Mouse (Mus musculus): ENCODE data around the gene Cldn15. TPM values are rescaled to one million over a fixed set of nuclear protein-coding genes. Genes with fewer than 3 reads are reported as not detected.

Cldn15 gene
- polyA plus RNA-seq, 1 experiment from 2014 or later, result 0.77 TPM

DNA sequence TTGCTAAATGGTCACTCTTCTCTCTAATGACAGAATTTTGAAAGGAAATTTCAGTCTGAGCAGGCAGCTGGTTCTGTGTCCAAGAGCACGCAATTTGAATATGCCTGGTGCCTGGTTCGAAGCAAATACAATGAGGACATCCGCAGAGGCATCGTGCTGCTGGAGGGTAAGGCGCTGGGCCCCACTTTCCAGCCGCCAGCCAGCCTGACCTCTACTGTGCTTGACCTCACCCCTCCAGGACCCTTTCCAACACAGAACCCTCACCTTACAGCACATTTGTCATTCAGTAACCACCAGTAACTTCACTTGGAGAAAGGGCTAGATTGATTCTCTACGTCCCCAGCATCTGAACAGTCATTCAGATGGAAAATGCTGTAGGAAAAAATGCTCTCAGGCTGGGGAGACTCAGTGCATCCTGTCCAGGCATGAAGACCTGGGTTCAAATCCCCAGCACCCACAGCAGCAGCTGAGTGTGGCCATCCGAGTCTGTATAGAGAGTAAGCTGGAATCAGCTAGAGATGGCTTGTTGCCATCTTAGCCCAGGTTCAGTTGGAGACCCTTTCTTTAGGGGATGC lies 3.4 kb upstream of the Cldn15 start:
- H3K4me3 ChIP-seq (ENCODE audit: low read depth, low read length), result peak overlapping the region; percentile 60
- WGBS, result 80% methylated on average over 8 of the region's 8 CpGs
- peak overlapping the region; percentile 71 for H3K4me2 ChIP-seq (ENCODE audit: low read depth, low read length)
- ATAC-seq (ENCODE audit: low read depth), result no peak
- no peaks in the 10 kb centered on the region for H3K27me3 ChIP-seq (replicated peaks; ENCODE audit: control insufficient read depth, insufficient read depth, low read length)
- no peak for DNase-seq (ENCODE audit: low spot score)
- H3K36me3 ChIP-seq (ENCODE audit: control insufficient read depth, insufficient read depth, low read length), result peaks cover 35% of the 10 kb centered on the region
- H3K9ac ChIP-seq (ENCODE audit: low read depth, low read length), result peak overlapping the region; percentile 73
- peaks cover 4% of the 10 kb centered on the region; the same call in 1 of the 2 replicates for H3K4me1 ChIP-seq (ENCODE audit: control insufficient read depth, insufficient read depth, low read length)
- H3K9me3 ChIP-seq (ENCODE audit: control insufficient read depth, low read length), result no peaks in the 10 kb centered on the region
- no peak overlapping the region for H3K27ac ChIP-seq (replicated peaks; ENCODE audit: low read depth, low read length)

DNA sequence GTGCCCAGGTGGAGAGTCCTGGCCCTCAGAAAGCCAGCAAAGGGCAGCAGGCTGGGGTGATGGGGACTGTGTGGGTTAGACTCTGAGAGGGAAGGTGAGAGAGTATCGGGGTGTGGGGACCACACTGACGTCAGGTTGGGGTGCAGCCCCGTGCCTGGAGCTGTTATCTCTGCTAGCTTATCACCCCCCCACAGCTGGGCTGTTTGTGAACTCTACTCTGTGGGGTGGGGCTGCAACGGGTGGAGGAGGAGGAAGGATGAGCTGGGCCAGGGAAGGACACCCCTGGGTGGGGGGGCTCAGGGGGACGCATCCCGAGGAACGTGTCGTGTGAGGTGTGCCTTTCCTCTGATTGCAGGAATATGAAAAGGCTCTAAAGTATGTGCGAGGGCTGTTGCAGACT lies 1.2 kb upstream of the Cldn15 start:
- no peaks in the 10 kb centered on the region for H3K27me3 ChIP-seq (replicated peaks; ENCODE audit: control insufficient read depth, insufficient read depth, low read length)
- H3K4me1 ChIP-seq (ENCODE audit: control insufficient read depth, insufficient read depth, low read length), result peaks cover 4% of the 10 kb centered on the region; the same call in 1 of the 2 replicates
- H3K9ac ChIP-seq (ENCODE audit: low read depth, low read length), result no peak overlapping the region
- no peak overlapping the region for H3K4me2 ChIP-seq (ENCODE audit: low read depth, low read length)
- no peaks in the 10 kb centered on the region for H3K9me3 ChIP-seq (ENCODE audit: control insufficient read depth, low read length)
- H3K36me3 ChIP-seq (ENCODE audit: control insufficient read depth, insufficient read depth, low read length), result peaks cover 35% of the 10 kb centered on the region
- no peak overlapping the region for H3K27ac ChIP-seq (replicated peaks; ENCODE audit: low read depth, low read length)
- 91% methylated on average over 9 of the region's 9 CpGs for WGBS
- no peak for ATAC-seq (ENCODE audit: low read depth)
- no peak for DNase-seq (ENCODE audit: low spot score)
- H3K4me3 ChIP-seq (ENCODE audit: low read depth, low read length), result no peak overlapping the region

DNA sequence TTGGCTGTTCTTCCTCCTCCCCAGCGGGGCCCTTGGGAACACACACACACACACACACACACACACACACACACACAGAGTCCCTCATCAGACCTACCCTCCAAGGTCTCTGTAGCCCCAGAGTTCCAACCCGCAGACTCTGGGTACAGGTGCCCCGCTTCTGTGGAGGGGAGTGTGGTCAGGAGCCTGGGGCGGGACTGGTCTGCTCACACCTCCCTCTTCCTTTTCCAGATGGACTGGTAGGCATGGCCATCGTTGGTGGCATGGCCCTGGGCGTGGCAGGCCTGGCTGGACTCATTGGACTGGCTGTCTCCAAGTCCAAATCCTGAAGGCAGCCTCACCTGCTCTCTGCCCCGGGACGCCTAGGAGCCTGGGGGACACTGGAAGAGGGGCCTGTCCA lies 730 bp upstream of the Cldn15 start:
- no peak overlapping the region for H3K27ac ChIP-seq (replicated peaks; ENCODE audit: low read depth, low read length)
- H3K27me3 ChIP-seq (replicated peaks; ENCODE audit: control insufficient read depth, insufficient read depth, low read length), result no peaks in the 10 kb centered on the region
- no peak overlapping the region for H3K4me2 ChIP-seq (ENCODE audit: low read depth, low read length)
- DNase-seq (ENCODE audit: low spot score) (no peak), ATAC-seq (ENCODE audit: low read depth) (no peak)
- H3K36me3 ChIP-seq (ENCODE audit: control insufficient read depth, insufficient read depth, low read length), result peaks cover 35% of the 10 kb centered on the region
- no peak overlapping the region for H3K4me3 ChIP-seq (ENCODE audit: low read depth, low read length)
- H3K4me1 ChIP-seq (ENCODE audit: control insufficient read depth, insufficient read depth, low read length), result peaks cover 4% of the 10 kb centered on the region; the same call in 1 of the 2 replicates
- no peak overlapping the region for H3K9ac ChIP-seq (ENCODE audit: low read depth, low read length)
- 92% methylated on average over 8 of the region's 8 CpGs for WGBS
- H3K9me3 ChIP-seq (ENCODE audit: control insufficient read depth, low read length), result no peaks in the 10 kb centered on the region

DNA sequence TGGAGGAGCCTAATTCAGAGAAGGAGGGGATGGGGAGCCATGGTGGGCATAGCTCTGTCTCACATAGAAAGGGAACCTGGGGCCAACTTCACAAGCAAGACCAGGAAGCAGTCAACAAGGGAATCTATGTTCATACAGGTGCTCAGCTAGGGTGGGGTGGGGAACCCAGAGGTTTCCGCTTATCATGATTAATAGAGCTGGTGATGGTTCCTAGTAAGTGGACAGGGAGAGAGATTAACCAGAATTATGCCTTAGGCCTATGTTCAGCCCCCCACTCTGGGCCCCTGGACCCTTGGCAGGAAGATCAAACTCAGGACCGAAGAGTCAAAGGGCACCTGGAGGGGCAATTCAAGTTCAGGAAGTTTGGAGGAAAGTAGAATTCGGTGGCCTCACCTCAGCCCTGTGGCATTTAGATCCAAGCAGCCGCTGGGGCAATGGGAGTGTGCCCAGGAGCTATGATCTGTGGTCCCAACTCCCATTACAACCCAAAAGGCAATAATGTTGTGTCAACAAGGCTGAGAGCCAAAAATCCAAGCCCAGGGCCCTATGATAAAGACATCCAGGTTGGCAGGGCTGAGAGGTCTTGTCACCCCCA lies 542 bp downstream of the Cldn15 start:
- no peak overlapping the region for H3K4me3 ChIP-seq (ENCODE audit: low read depth, low read length)
- H3K27me3 ChIP-seq (replicated peaks; ENCODE audit: control insufficient read depth, insufficient read depth, low read length), result no peaks in the 10 kb centered on the region
- no peaks in the 10 kb centered on the region for H3K9me3 ChIP-seq (ENCODE audit: control insufficient read depth, low read length)
- H3K4me1 ChIP-seq (ENCODE audit: control insufficient read depth, insufficient read depth, low read length), result peaks cover 4% of the 10 kb centered on the region; the same call in 1 of the 2 replicates
- no peak overlapping the region for H3K4me2 ChIP-seq (ENCODE audit: low read depth, low read length)
- DNase-seq (ENCODE audit: low spot score) (no peak), ATAC-seq (ENCODE audit: low read depth) (no peak)
- peaks cover 35% of the 10 kb centered on the region for H3K36me3 ChIP-seq (ENCODE audit: control insufficient read depth, insufficient read depth, low read length)
- H3K27ac ChIP-seq (replicated peaks; ENCODE audit: low read depth, low read length), result no peak overlapping the region
- H3K9ac ChIP-seq (ENCODE audit: low read depth, low read length), result no peak overlapping the region
- WGBS, result 93% methylated on average over 4 of the region's 4 CpGs

DNA sequence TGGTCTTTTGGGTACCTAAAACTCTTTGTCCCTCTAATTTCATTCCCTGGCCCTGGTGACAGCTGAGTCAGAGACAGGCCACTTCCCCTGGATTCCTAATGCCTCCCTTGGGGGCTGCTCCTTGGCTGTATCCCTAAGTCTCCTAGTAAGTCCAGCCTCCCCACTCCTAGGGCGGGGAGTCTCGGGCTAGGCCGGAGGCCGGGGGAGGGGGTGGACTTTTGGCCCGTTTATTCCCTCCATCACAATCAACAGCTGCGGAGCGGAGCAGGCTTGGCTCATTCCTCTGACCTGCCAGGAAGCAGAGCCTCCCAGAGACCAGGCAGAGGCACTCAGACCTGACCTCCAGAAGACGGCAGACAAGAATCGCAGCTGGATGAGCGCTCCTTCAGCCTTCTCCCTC lies 1.2 kb downstream of the Cldn15 start:
- no peaks in the 10 kb centered on the region for H3K27me3 ChIP-seq (replicated peaks; ENCODE audit: control insufficient read depth, insufficient read depth, low read length)
- H3K27ac ChIP-seq (replicated peaks; ENCODE audit: low read depth, low read length), result no peak overlapping the region
- no peak for DNase-seq (ENCODE audit: low spot score)
- WGBS, result 82% methylated on average over 10 of the region's 10 CpGs
- peaks cover 4% of the 10 kb centered on the region; the same call in 1 of the 2 replicates for H3K4me1 ChIP-seq (ENCODE audit: control insufficient read depth, insufficient read depth, low read length)
- no peak for ATAC-seq (ENCODE audit: low read depth)
- no peaks in the 10 kb centered on the region for H3K9me3 ChIP-seq (ENCODE audit: control insufficient read depth, low read length)
- H3K36me3 ChIP-seq (ENCODE audit: control insufficient read depth, insufficient read depth, low read length), result peaks cover 35% of the 10 kb centered on the region
- H3K9ac ChIP-seq (ENCODE audit: low read depth, low read length), result no peak overlapping the region
- no peak overlapping the region for H3K4me3 ChIP-seq (ENCODE audit: low read depth, low read length)
- no peak overlapping the region for H3K4me2 ChIP-seq (ENCODE audit: low read depth, low read length)

DNA sequence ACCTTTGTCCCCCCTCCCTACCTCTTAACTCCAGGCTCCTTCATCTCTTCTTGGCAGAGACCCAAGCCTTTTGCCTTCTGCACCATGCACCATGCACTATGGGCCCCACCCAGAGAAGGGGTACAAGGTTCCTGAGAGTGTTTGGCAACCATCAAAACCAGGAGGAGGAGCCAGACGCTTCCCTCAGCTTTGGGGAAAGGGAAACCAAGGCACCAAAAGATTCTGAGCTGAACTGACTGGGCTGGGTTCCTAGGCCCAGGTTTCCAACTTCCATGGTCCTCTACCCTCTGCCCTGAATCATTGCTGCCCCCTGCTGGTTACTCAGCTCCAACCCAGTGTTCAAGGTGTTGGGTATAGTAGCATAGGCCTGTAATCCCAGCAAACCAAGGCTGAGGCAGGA lies 4.3 kb downstream of the Cldn15 start:
- no peak overlapping the region for H3K27ac ChIP-seq (replicated peaks; ENCODE audit: low read depth, low read length)
- H3K4me2 ChIP-seq (ENCODE audit: low read depth, low read length), result no peak overlapping the region
- H3K27me3 ChIP-seq (replicated peaks; ENCODE audit: control insufficient read depth, insufficient read depth, low read length), result no peaks in the 10 kb centered on the region
- no peak overlapping the region for H3K4me3 ChIP-seq (ENCODE audit: low read depth, low read length)
- H3K4me1 ChIP-seq (ENCODE audit: control insufficient read depth, insufficient read depth, low read length), result no peaks in the 10 kb centered on the region
- WGBS, result 85% methylated on average over 1 of the region's 1 CpGs
- peaks cover 10% of the 10 kb centered on the region for H3K36me3 ChIP-seq (ENCODE audit: control insufficient read depth, insufficient read depth, low read length)
- H3K9me3 ChIP-seq (ENCODE audit: control insufficient read depth, low read length), result no peaks in the 10 kb centered on the region
- ATAC-seq (ENCODE audit: low read depth), result no peak
- no peak overlapping the region for H3K9ac ChIP-seq (ENCODE audit: low read depth, low read length)
- no peak for DNase-seq (ENCODE audit: low spot score)

DNA sequence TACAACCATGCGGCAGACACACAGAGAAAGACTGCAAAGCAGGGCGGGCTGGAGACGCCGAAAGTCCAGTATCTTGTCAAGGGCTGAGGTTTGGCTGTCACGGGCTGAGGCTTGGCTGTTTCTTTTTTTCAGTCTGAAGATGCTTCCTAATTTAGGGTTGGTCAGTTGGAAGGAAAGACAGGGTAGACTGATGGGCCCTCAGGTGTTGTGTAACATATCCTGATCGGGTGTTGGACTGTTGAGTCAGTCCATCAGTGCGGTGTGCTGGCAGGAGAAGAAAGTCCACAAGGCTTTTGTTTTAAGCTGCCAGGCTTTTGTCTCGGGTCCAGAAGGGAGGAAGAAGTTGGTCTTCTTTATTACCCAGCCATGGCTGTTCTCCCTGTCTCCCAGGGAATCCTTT lies 7.3 kb downstream of the Cldn15 start:
- H3K4me3 ChIP-seq (ENCODE audit: low read depth, low read length), result no peak overlapping the region
- H3K27ac ChIP-seq (replicated peaks; ENCODE audit: low read depth, low read length), result no peak overlapping the region
- H3K9ac ChIP-seq (ENCODE audit: low read depth, low read length), result no peak overlapping the region
- DNase-seq (ENCODE audit: low spot score) (no peak), ATAC-seq (ENCODE audit: low read depth) (no peak)
- no peak overlapping the region for H3K4me2 ChIP-seq (ENCODE audit: low read depth, low read length)
- 81% methylated on average over 8 of the region's 8 CpGs for WGBS
- H3K36me3 ChIP-seq (ENCODE audit: control insufficient read depth, insufficient read depth, low read length), result no peaks in the 10 kb centered on the region
- no peaks in the 10 kb centered on the region for H3K9me3 ChIP-seq (ENCODE audit: control insufficient read depth, low read length)
- no peaks in the 10 kb centered on the region for H3K4me1 ChIP-seq (ENCODE audit: control insufficient read depth, insufficient read depth, low read length)
- no peaks in the 10 kb centered on the region for H3K27me3 ChIP-seq (replicated peaks; ENCODE audit: control insufficient read depth, insufficient read depth, low read length)

DNA sequence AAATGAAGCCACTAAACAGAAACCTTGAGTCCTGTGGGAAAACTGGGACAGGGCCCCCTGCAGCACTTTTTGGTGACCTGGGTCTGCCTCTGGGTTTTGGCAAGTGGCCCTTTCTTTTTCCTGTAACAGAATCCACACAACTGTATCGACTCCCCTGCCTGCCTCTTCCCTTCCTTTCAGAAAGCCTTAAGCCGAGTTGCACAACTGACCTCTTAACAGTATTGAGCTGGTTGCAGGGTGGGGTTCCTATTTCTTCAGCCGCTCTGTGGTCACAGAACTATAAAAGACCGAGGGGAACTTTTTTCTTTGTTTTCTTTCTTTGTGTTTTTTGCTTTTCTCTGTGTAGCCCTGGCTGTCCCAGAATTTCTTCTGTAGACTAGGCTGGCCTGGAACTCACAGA lies 11.4 kb downstream of the Cldn15 start:
- Histone ChIP-seq H3K9ac (ENCODE audit: low read depth, low read length) (no peak overlapping the region), H3K27me3 (replicated peaks; ENCODE audit: control insufficient read depth, insufficient read depth, low read length) (no peaks in the 10 kb centered on the region), H3K36me3 (ENCODE audit: control insufficient read depth, insufficient read depth, low read length) (peaks cover 18% of the 10 kb centered on the region), H3K27ac (replicated peaks; ENCODE audit: low read depth, low read length) (no peak overlapping the region), H3K9me3 (ENCODE audit: control insufficient read depth, low read length) (no peaks in the 10 kb centered on the region), H3K4me2 (ENCODE audit: low read depth, low read length) (no peak overlapping the region), H3K4me1 (ENCODE audit: control insufficient read depth, insufficient read depth, low read length) (no peaks in the 10 kb centered on the region), H3K4me3 (ENCODE audit: low read depth, low read length) (no peak overlapping the region)
- no peak for DNase-seq (ENCODE audit: low spot score)
- no peak for ATAC-seq (ENCODE audit: low read depth)
- WGBS, result 63% methylated on average over 4 of the region's 4 CpGs

DNA sequence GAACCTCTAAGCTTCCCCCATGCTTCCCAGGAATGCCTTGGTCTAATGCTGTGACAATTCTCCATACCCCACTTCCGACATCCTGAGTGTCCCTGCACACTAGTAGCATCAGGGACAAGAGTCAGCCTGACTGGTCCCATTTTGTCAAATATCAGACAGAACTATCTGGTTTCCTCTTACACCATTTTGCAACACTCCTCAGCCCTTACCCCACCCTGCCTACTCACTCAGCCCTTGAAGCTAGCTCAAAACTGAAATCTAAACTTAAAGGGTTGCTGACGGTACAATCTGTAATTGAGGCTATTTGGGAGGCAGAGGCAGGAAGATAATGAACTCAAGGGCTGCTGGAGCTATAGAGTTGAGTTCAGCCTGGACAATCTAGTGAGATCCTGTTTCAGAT lies 13.3 kb downstream of the Cldn15 start:
- peaks cover 34% of the 10 kb centered on the region for H3K36me3 ChIP-seq (ENCODE audit: control insufficient read depth, insufficient read depth, low read length)

More for the DNA sequence above, 13.3 kb downstream of the Cldn15 start:
- WGBS, result 53% methylated on average over 2 of the region's 2 CpGs
- Histone ChIP-seq H3K4me2 (ENCODE audit: low read depth, low read length) (no peak overlapping the region), H3K4me3 (ENCODE audit: low read depth, low read length) (no peak overlapping the region), H3K9me3 (ENCODE audit: control insufficient read depth, low read length) (no peaks in the 10 kb centered on the region), H3K27ac (replicated peaks; ENCODE audit: low read depth, low read length) (no peak overlapping the region), H3K27me3 (replicated peaks; ENCODE audit: control insufficient read depth, insufficient read depth, low read length) (no peaks in the 10 kb centered on the region), H3K4me1 (ENCODE audit: control insufficient read depth, insufficient read depth, low read length) (no peaks in the 10 kb centered on the region), H3K9ac (ENCODE audit: low read depth, low read length) (no peak overlapping the region)
- ATAC-seq (ENCODE audit: low read depth) (no peak), DNase-seq (ENCODE audit: low spot score) (no peak)

Data from embryonic facial prominence, embryonic 14.5 days (tissue).